17 mouse cellular contexts compared by ENCODE assay signal in genomic region chr10:8917350-8917749, GRCm38 (mm10). TPM values are rescaled to one million over a fixed set of nuclear protein-coding genes. Genes with fewer than 3 reads are reported as not detected.
DNase-seq lines count a peak whose midpoint lies in the region; ATAC-seq and TF ChIP-seq lines count a peak whose summit lies in the region.
"Had no signal": no experiment of that assay in that cellular context is flagged by ENCODE, and none has a peak within 500 bp of the region (broad histone marks: within the 10 kb centered on the region; RNA-seq: fewer than 3 reads in every experiment).

No protein-coding gene starts in this region.

- H3K9ac ChIP-seq in liver, adult 2 months (ENCODE audit: low read depth, low read length): no peak overlapping the region
- H3K9ac ChIP-seq in liver, embryonic 11.5 days (ENCODE audit: low read depth, low read length): no peak overlapping the region
- H3K9ac ChIP-seq: forebrain, embryonic 13.5 days; midbrain, embryonic 12.5 days had no signal

- peak; percentile 39 to 73 for DNase-seq in heart, adult 18-20 months
- DNase-seq in heart, postnatal 4 days: no peak
- DNase-seq in liver, adult 2 months (ENCODE audit: extremely low read depth, low read depth, low spot score): peak; percentile 24
- DNase-seq in liver, embryonic 11.5 days (ENCODE audit: low spot score): no peak
- DNase-seq in adrenal gland, postnatal 36 days: peak; percentile 25 to 26
- DNase-seq in heart, postnatal 25 days (ENCODE audit: low spot score): peak; percentile 36
- no peak for DNase-seq in urinary bladder, postnatal 14 days (ENCODE audit: low spot score)
- DNase-seq: B cell, adult 2 months; cerebellum, adult 18-20 months; cerebellum, postnatal 36 days; gastrocnemius, postnatal 25 days; retina, postnatal 1 day had no signal

- no peaks in the 10 kb centered on the region for H3K36me3 ChIP-seq in liver, adult 2 months (ENCODE audit: control insufficient read depth, insufficient read depth, low read length)
- H3K36me3 ChIP-seq in liver, embryonic 11.5 days (ENCODE audit: control insufficient read depth, insufficient read depth, low read length): no peaks in the 10 kb centered on the region
- H3K36me3 ChIP-seq: limb, embryonic 10.5 days; midbrain, embryonic 12.5 days had no signal

- no peak for ATAC-seq in liver, embryonic 11.5 days (replicated peaks; ENCODE audit: low FRiP score)
- ATAC-seq: forebrain, embryonic 13.5 days; inflammation-experienced regulatory T-cells, adult 6 months had no signal

- TF ChIP-seq POLR2A in liver, adult 2 months (IDR thresholded peaks at IDR 0.05; ENCODE audit: extremely low read depth, insufficient read depth, low read length): no peak

- H3K4me1 ChIP-seq in liver, adult 2 months (ENCODE audit: control insufficient read depth, insufficient read depth, low read length): no peaks in the 10 kb centered on the region
- no peaks in the 10 kb centered on the region for H3K4me1 ChIP-seq in liver, embryonic 11.5 days (replicated peaks; ENCODE audit: control insufficient read depth, insufficient read depth, low read length)
- H3K4me1 ChIP-seq: limb, embryonic 10.5 days had no signal

- H3K27ac ChIP-seq in liver, adult 2 months (replicated peaks; ENCODE audit: insufficient read depth, low read depth, low read length): no peak overlapping the region
- no peak overlapping the region for H3K27ac ChIP-seq in liver, embryonic 11.5 days (ENCODE audit: low read depth, low read length)
- H3K27ac ChIP-seq: forebrain, embryonic 13.5 days; left cerebral cortex, adult 2 months; limb, embryonic 10.5 days; midbrain, embryonic 12.5 days had no signal

- no peaks in the 10 kb centered on the region for H3K27me3 ChIP-seq in liver, adult 2 months (ENCODE audit: control insufficient read depth, insufficient read depth, low read length)
- H3K27me3 ChIP-seq in liver, embryonic 11.5 days (replicated peaks; ENCODE audit: control insufficient read depth, insufficient read depth, low read length): no peaks in the 10 kb centered on the region
- H3K27me3 ChIP-seq: midbrain, embryonic 12.5 days had no signal

- intact Hi-C loops in heart, postnatal 25 days (cut with DNase I): no loop called here

- 62% methylated on average over 4 of the region's 4 CpGs for WGBS in liver, adult 2 months
- WGBS in liver, embryonic 11.5 days: 34% methylated on average over 4 of the region's 4 CpGs

- no peaks in the 10 kb centered on the region for H3K79me2 ChIP-seq in liver, adult 2 months (ENCODE audit: control insufficient read depth, insufficient read depth, low read length)

- H3K4me3 ChIP-seq in liver, adult 2 months (ENCODE audit: insufficient read depth, low read depth, low read length): no peak overlapping the region
- H3K4me3 ChIP-seq in liver, embryonic 11.5 days (ENCODE audit: low read depth, low read length): no peak overlapping the region
- H3K4me3 ChIP-seq: forebrain, embryonic 13.5 days; left cerebral cortex, adult 2 months; limb, embryonic 10.5 days; midbrain, embryonic 12.5 days had no signal

- TF ChIP-seq CTCF in liver, adult 2 months (IDR thresholded peaks at IDR 0.05; ENCODE audit: low read depth, low read length): no peak

- no peak overlapping the region for H3K4me2 ChIP-seq in liver, embryonic 11.5 days
- H3K4me2 ChIP-seq: forebrain, embryonic 13.5 days; midbrain, embryonic 12.5 days had no signal

- no peaks in the 10 kb centered on the region for H3K9me3 ChIP-seq in liver, embryonic 11.5 days (ENCODE audit: control insufficient read depth, low read length)
- H3K9me3 ChIP-seq: forebrain, embryonic 13.5 days; limb, embryonic 10.5 days; midbrain, embryonic 12.5 days had no signal

RNA-seq across cellular contexts. Expression of gene Sash1, which starts 31.5 kb away (rescaled TPM):
- total RNA-seq in heart, adult 18-20 months (2021): 10 to 100 TPM; 29.7 to 31.8 TPM
- 10 to 100 TPM; 55.8 to 57.3 TPM for total RNA-seq in heart, postnatal 4 days (2021)
- 21.1 and 27.3 TPM in 2 replicates for total RNA-seq in liver, adult 2 months (2014; rRNA removed)
- 6.9 and 9.6 TPM in 2 replicates for polyA plus RNA-seq in liver, adult 2 months (2012; rRNA removed)
- polyA plus RNA-seq in liver, embryonic 11.5 days (2014; fragmentation: Nextera tagmentation; extraction: Ambion mirVana): 1.2 and 1.7 TPM in 2 replicates
- total RNA-seq in adrenal gland, postnatal 36 days (2021): 10 to 100 TPM; 25.6 to 28.4 TPM
- total RNA-seq in heart, postnatal 25 days (2021): 10 to 100 TPM; 26.8 to 31.1 TPM

Comparison
In these comparisons a context has a peak if more than half of its experiments do, and no peak if none do; other contexts are left out.
1. DNase-seq: peak in heart, adult 18-20 months (2 of 2), liver, adult 2 months (single experiment), adrenal gland, postnatal 36 days (2 of 2) and heart, postnatal 25 days (single experiment); none in heart, postnatal 4 days (single experiment), liver, embryonic 11.5 days (single experiment) and urinary bladder, postnatal 14 days (single experiment).